Mouse (Mus musculus) bone marrow macrophage, adult 2 months (primary cell): ENCODE measurements at regions not wholly inside any gene's neighbourhood (a gene's known extent, or its start where the extent isn't known, plus 50 kb on each side); places are given as distances from the start of the nearest gene placed in this dataset.

ENCODE experiments used
- CTCF ChIP-seq: IDR thresholded peaks from 2 replicates; pipeline ENCODE4 v1.5.1; 2012; ENCODE audit warnings: low read depth, mild to moderate bottlenecking, low read length, moderate library complexity
- POLR2A ChIP-seq: IDR thresholded peaks from 2 replicates; pipeline ENCODE4 v1.6.1; 2012; ENCODE audit warnings: mild to moderate bottlenecking, low read depth, low read length, borderline replicate concordance

- TF ChIP-seq POLR2A (no peak), CTCF (no peak)
Measured at GRCm38 (mm10) chr11:111539960-111540359, 474.0 kb downstream of the Kcnj2 start.
